Mouse (Mus musculus) intestine, postnatal 0 days (tissue): Measurements from ENCODE around the gene Bcr. TPM values are rescaled to one million over a fixed set of nuclear protein-coding genes. Genes with fewer than 3 reads are reported as not detected.

Experiments used
- ATAC-seq: fragments of 200-750 bp; cut with Nextera tagmentation; 2 replicates; pipeline ENCODE4 v1.8.0; 2017; ENCODE audit warnings: mild to moderate bottlenecking, moderate TSS enrichment, moderate library complexity
- H3K27ac ChIP-seq: fragments of 300-500 bp; sonication (generic); 2 replicates; pipeline ENCODE4 v1.5.1; 2014; ENCODE audit warnings: mild to moderate bottlenecking, low read depth, low read length, moderate library complexity
- H3K27me3 ChIP-seq: fragments of 300-500 bp; sonication (generic); replicated peaks from 2 replicates; pipeline ENCODE4 v1.6.1; 2014; ENCODE audit warnings: low read length, mixed read lengths; ENCODE audit not compliant: control insufficient read depth, insufficient read depth
- H3K36me3 ChIP-seq: fragments of 300-500 bp; sonication (generic); 2 replicates; pipeline ENCODE4 v1.6.1; 2014; ENCODE audit warnings: mild to moderate bottlenecking, moderate library complexity; ENCODE audit not compliant: control insufficient read depth, insufficient read depth
- H3K4me1 ChIP-seq: fragments of 300-500 bp; sonication (generic); replicated peaks from 2 replicates; pipeline ENCODE4 v1.6.1; 2014; ENCODE audit warnings: antibody characterized with exemption, low read length, mixed read lengths; ENCODE audit not compliant: control insufficient read depth, insufficient read depth
- H3K4me2 ChIP-seq: fragments of 300-500 bp; sonication (generic); replicated peaks from 2 replicates; pipeline ENCODE4 v1.6.1; 2014; ENCODE audit warnings: low read depth, mild to moderate bottlenecking, moderate library complexity
- H3K4me3 ChIP-seq: fragments of 300-500 bp; sonication (generic); 2 replicates; pipeline ENCODE4 v1.5.1; 2014; ENCODE audit warnings: low read depth, low read length
- H3K9ac ChIP-seq: fragments of 300-500 bp; sonication (generic); 2 replicates; pipeline ENCODE4 v1.6.1; 2014; ENCODE audit warnings: mild to moderate bottlenecking, low read depth, low read length
- H3K9me3 ChIP-seq: fragments of 300-500 bp; sonication (generic); 2 replicates; pipeline ENCODE4 v1.6.1; 2016; ENCODE audit warnings: mixed run types; ENCODE audit not compliant: control insufficient read depth
- CTCF ChIP-seq: sonication (generic); IDR thresholded peaks from 2 replicates; pipeline ENCODE4 v1.5.1; 2016; ENCODE audit warnings: low read depth, mild to moderate bottlenecking, control low read depth, antibody characterized with exemption, moderate library complexity
- WGBS: fragments of 180-500 bp; shearing (Covaris S2); extraction: QIAGEN DNeasy Blood & Tissue Kit; methylation state at CpG from one replicate; pipeline ENCODE4 v1.1.7; 2014; 5-methylcytosine and 5-hydroxymethylcytosine counted together
- polyA plus RNA-seq: library from polyadenylated mRNA; unstranded; fragments of >200 nt; fragmentation: Nextera tagmentation; extraction: Ambion mirVana; gene quantifications from 2 replicates; pipeline ENCODE4 v1.2.1, GENCODE M21; 2015

Gene Bcr
- polyA plus RNA-seq, 1 experiment from 2014 or later, result 26.7 TPM

DNA sequence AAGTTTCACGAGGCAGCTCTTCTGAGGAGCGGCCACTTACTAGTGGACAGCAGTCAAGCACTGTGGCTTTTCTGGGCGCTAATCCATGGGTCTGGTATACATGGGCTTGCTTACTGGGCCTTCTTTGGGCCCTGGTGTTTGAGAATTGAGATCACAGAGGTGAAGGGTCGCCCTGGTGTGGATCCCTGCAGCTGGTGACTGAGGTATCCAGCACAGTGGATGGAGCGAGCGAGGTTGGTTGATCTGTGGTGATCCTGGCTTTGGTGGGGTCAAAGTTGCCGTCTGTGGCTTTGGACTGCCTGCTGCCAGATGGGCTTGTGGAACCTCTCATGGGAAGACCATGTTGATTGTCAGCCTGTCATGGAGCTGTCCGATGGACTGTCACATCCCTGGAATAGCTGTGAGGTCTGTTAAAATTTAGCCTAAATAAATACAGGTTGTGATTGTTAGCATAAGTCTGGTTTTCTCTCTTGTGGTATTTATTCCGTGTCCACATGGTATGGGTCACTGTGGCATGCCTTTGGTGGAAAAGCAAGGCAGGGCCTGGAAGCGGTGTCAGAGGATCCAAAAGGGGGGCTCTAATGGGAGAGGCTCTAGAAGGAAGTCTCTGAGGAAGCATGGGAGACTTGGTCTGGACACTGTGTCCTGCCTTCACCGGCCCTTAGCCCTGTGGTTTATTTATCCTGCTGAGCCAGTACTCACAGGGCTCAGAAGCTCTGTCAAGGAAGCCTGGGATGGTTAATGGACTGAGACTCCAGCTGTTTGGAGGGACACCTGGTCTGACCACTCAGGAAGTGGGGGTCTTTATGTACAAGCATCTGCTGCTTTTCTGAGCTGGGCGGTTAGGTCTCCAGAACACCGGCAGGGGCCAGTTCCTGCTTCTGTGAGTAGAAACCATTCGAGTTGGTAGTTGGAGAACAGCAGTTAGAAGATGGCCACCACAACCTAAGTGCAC is 18.1 kb downstream of the Bcr start:
- ATAC-seq, result no peak

DNA sequence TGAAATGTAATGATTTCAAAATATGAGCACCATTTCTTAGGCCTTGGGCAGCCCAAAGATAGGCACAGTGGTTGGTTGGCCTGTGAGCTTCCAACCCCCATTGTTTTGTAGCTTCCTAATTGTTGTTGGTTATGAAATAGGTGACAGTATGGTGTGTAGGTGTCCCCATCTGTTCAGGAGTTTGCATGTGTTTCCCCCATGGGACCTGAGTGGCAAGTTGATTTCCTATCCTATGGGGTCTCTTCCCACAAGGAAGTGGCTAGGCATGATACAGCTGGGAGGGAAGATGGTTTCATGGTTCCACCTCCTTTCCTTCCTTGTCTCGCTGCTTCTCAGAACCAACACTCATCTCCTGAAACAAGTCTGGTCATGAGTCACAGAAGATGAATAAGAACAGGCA is 24.9 kb downstream of the Bcr start:
- ATAC-seq, result no peak
- no peak for TF ChIP-seq CTCF
- no peak overlapping the region for H3K4me2 ChIP-seq
- 81% methylated on average over 1 of the region's 1 CpGs for WGBS
- H3K4me3 ChIP-seq, result no peak overlapping the region
- no peaks in the 10 kb centered on the region for H3K9me3 ChIP-seq
- H3K27me3 ChIP-seq, result no peaks in the 10 kb centered on the region
- no peak overlapping the region for H3K27ac ChIP-seq
- H3K36me3 ChIP-seq, result no peaks in the 10 kb centered on the region
- no peak overlapping the region for H3K9ac ChIP-seq
- H3K4me1 ChIP-seq, result no peaks in the 10 kb centered on the region

More for the DNA sequence above, 18.1 kb downstream of the Bcr start:
- WGBS, result 70% methylated on average over 14 of the region's 14 CpGs
- Histone ChIP-seq H3K27me3 (no peaks in the 10 kb centered on the region), H3K36me3 (no peaks in the 10 kb centered on the region), H3K4me1 (no peaks in the 10 kb centered on the region), H3K4me2 (no peak overlapping the region), H3K4me3 (no peak overlapping the region), H3K27ac (no peak overlapping the region), H3K9ac (no peak overlapping the region), H3K9me3 (no peaks in the 10 kb centered on the region)
- no peak for TF ChIP-seq CTCF

DNA sequence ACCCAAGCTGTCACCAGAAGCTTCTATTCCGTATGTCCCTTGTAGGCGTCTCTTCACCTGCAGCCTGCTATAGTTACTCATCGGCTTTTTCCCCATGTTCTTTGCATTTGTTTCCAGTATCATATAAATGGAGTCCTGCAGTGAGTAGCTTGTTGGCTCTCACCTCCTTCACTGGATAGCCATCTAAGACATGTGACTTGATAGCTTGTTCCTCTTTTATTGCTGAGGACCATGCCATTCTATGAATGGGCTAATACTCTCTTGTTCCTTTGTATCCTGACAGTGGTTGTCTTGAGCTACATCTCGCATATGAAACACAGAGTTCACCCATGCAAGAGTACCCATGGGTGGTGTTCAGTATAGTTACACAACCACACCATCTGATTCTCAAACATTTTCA is 28.1 kb downstream of the Bcr start:
- H3K27me3 ChIP-seq, result no peaks in the 10 kb centered on the region
- no peak for ATAC-seq
- no peak overlapping the region for H3K4me2 ChIP-seq
- no peak overlapping the region for H3K4me3 ChIP-seq
- no peak for TF ChIP-seq CTCF
- H3K36me3 ChIP-seq, result no peaks in the 10 kb centered on the region
- H3K9ac ChIP-seq, result no peak overlapping the region
- no peaks in the 10 kb centered on the region for H3K9me3 ChIP-seq
- H3K4me1 ChIP-seq, result no peaks in the 10 kb centered on the region
- H3K27ac ChIP-seq, result no peak overlapping the region
- WGBS, result 96% methylated on average over 4 of the region's 4 CpGs

DNA sequence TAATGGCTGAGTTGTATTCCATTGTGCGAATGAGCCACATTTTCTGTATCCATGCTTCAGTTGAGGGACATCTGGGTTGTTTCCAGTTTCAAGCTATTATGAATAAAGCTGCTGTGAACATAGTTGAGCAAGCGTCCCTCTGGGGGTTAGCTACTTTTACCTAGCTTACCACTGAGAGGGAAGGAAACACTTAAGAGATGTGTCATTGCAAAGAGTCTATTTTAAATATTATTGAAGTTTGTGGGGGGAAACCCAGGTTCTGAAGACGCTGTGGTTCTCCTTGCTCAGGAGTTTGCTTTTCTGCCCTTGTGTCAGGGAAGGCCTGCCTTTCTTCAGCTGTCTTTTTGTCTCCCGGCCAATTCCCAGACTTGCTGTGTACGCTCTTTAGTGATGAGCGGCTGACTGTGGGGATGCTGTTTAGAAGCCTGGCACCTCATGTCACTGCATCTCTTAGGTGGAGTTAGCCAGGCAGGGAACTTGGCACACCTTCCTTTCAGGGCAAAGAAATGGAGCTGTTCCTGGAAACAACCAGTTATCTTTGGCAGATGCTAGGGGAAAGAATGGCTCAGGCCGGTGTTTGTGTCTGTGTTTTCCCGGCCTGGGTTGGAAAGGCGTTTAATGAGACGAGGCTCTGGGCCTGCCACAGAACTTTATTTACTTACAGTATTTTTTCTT is 31.2 kb downstream of the Bcr start:
- no peaks in the 10 kb centered on the region for H3K9me3 ChIP-seq
- no peak overlapping the region for H3K9ac ChIP-seq
- TF ChIP-seq CTCF, result no peak
- no peak overlapping the region for H3K4me2 ChIP-seq
- no peaks in the 10 kb centered on the region for H3K36me3 ChIP-seq
- ATAC-seq, result no peak
- H3K4me3 ChIP-seq, result no peak overlapping the region
- no peaks in the 10 kb centered on the region for H3K4me1 ChIP-seq
- no peak overlapping the region; the same call in 1 of the 2 replicates for H3K27ac ChIP-seq
- no peaks in the 10 kb centered on the region for H3K27me3 ChIP-seq
- WGBS, result 70% methylated on average over 10 of the region's 10 CpGs

DNA sequence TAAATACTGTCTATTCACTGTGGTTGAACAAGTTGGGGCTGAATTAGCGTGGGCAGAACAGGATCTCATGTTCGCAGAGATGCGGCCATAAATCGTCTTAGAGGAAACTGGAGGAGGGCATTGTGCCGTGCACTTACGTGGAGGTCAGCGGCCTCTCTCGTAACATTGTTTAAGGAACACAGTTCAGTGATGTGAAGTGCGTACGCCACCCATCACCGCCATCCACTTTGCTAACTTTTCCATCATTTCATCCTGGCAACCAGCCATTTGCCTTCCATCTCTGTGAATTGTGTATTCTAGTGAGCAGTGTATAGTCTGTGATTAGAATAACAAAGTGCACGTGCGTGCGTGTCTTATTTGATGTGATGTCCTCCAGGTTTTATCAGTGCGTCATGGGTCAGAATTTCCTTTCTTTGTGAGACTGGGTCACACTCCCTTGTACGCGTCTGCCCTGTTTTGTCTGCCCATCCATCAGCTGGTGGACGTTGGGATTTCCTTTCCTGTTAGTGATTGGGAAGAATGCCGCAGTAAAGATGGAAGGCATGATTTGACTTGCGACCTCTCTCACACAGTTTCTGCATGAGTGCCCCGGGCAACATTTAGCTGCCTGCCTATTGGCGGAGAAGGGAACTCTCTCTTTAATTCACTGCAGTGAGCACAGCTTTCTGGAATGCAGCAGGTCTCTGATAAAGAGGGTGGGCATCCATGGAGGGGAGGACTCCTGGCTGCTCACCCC is 33.0 kb downstream of the Bcr start:
- no peaks in the 10 kb centered on the region for H3K9me3 ChIP-seq
- H3K9ac ChIP-seq, result no peak overlapping the region
- no peaks in the 10 kb centered on the region for H3K27me3 ChIP-seq
- H3K4me2 ChIP-seq, result no peak overlapping the region
- WGBS, result 54% methylated on average over 22 of the region's 22 CpGs
- no peaks in the 10 kb centered on the region for H3K4me1 ChIP-seq
- no peak for TF ChIP-seq CTCF
- H3K36me3 ChIP-seq, result no peaks in the 10 kb centered on the region
- no peak overlapping the region for H3K27ac ChIP-seq
- no peak overlapping the region for H3K4me3 ChIP-seq
- no peak for ATAC-seq

DNA sequence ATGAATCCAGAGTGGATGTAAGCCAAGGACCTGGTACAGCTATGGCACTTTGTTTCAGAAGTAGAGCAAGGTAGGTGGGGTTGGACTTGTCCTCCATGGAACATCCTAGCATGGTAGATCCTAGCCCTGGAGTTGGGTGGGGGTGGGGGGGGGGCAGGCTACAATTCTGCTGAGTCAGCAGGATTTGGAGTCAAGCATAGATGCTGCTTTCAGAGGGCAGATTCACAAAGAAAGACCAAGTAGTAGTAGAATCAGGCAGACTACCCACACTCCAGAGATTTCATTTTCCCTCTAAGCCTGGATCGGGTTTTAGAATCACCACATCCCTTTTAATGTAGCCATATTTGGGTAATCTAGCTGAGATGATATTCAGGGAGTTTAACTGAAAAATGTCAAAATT is 33.9 kb downstream of the Bcr start:
- Histone ChIP-seq H3K27me3 (no peaks in the 10 kb centered on the region), H3K4me3 (no peak overlapping the region), H3K9ac (no peak overlapping the region), H3K36me3 (no peaks in the 10 kb centered on the region), H3K27ac (no peak overlapping the region), H3K9me3 (no peaks in the 10 kb centered on the region), H3K4me1 (no peaks in the 10 kb centered on the region), H3K4me2 (no peak overlapping the region)
- no peak for ATAC-seq
- TF ChIP-seq CTCF, result no peak
- 100% methylated on average over 1 of the region's 1 CpGs for WGBS
